Mouse (Mus musculus): ENCODE results near the gene Zfp69. TPM values are rescaled to one million over a fixed set of nuclear protein-coding genes. Genes with fewer than 3 reads are reported as not detected.

The Zfp69 gene
- total RNA-seq (2023): 2.0 and 5.1 TPM in 2 replicates

GRCm38 (mm10) chr4:120951428-120951973 lies at the start of gene Zfp69:
Gene Zfp69, minus strand, starts transcription at chr4:120951699.

GRCm38 (mm10) chr4:120924554-120925299 lies 26.8 kb downstream of the Zfp69 start, which contains the start of gene Exo5:
Gene Exo5, minus strand, starts transcription at chr4:120925017.

Other genes starting within 250 kb of the Zfp69 start
- gene Kcnq4, start 203.1 kb downstream of the Zfp69 start, total RNA-seq (2023): not detected in 2 replicates
- gene Nfyc, start 120.1 kb downstream of the Zfp69 start, total RNA-seq (2023): 39.5 and 44.5 TPM in 2 replicates
- gene Rims3, start 96.9 kb downstream of the Zfp69 start, total RNA-seq (2023): 0.13 TPM in 1 of 2 replicates, not detected in the other
- 3.9 and 5.6 TPM in 2 replicates for gene Exo5, start 26.7 kb downstream of the Zfp69 start, total RNA-seq (2023)
- gene Smap2, start 65.5 kb upstream of the Zfp69 start, total RNA-seq (2023): 206 and 219 TPM in 2 replicates
- not detected in 2 replicates for gene Col9a2, start 87.7 kb upstream of the Zfp69 start, total RNA-seq (2023)
- 115 and 127 TPM in 2 replicates for gene Zmpste24, start 146.5 kb upstream of the Zfp69 start, total RNA-seq (2023)
- not detected in 2 replicates for gene Tmco2, start 157.5 kb upstream of the Zfp69 start, total RNA-seq (2023)

Measured in neutrophil, adult 65 days (primary cell).